Mouse (Mus musculus) liver, embryonic 14.5 days (tissue): Measurements from ENCODE around the gene Slc26a8.

Experiments
- CTCF ChIP-seq: IDR thresholded peaks from 2 replicates; pipeline ENCODE4 v1.5.1; 2016; ENCODE audit warnings: antibody characterized with exemption, low read depth, control low read depth
- EP300 ChIP-seq: IDR thresholded peaks from 2 replicates; pipeline ENCODE4 v1.6.1; 2016; ENCODE audit warnings: antibody characterized with exemption, low read depth

DNA sequence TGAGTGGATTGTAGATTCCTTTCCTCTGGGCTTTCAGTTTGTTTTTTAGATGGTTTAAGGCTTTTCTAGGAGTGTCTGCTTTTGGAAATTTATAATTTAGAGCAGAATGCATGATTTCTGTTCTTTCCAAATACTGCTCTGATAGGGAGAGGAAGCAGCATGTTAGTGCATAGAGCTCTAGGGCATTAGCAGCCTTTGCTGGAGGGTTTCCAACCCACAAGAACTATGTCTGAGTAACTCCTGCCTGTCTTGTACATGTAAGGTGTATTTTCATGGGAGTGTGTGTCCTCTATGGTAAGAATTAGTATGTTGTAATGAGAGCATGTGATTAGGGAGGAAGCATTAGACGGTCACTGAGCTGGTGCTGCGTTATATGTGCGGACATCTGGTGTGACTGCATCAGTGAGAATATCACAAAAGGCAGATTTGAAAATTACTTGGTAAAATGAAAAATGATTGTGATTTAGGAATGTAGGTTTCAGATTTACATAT is 17.1 kb upstream of the Slc26a8 start:
- no peak for TF ChIP-seq CTCF
- TF ChIP-seq EP300: no peak
